Mouse (Mus musculus): ENCODE data around the gene Ccdc149. TPM values are rescaled to one million over a fixed set of nuclear protein-coding genes. Genes with fewer than 3 reads are reported as not detected.

The Ccdc149 gene
- total RNA-seq, 1 experiment from 2014 or later, result 3.9 TPM

Other genes with a start within 250 kb of the Ccdc149 start
- 99.4 and 116 TPM in 2 replicates for gene Sod3, start 107.7 kb downstream of the Ccdc149 start, total RNA-seq (2021)
- gene Lgi2, start 94.9 kb upstream of the Ccdc149 start, total RNA-seq (2021), result 1.1 and 1.3 TPM in 2 replicates
- 16.6 and 19.2 TPM in 2 replicates for gene Sepsecs, start 198.2 kb upstream of the Ccdc149 start, total RNA-seq (2021)

Measured in adrenal gland, postnatal 14 days (tissue).